Mouse (Mus musculus) stomach, embryonic 14.5 days (tissue): ENCODE results near the gene Sfrp5. TPM values are rescaled to one million over a fixed set of nuclear protein-coding genes. Genes with fewer than 3 reads are reported as not detected.

ENCODE experiments used
- ATAC-seq: fragments of 200-750 bp; cut with Nextera tagmentation; 2 replicates; pipeline ENCODE4 v1.8.0; 2017; ENCODE audit warnings: low read depth, moderate TSS enrichment; ENCODE audit not compliant: insufficient number of reproducible peaks, insufficient read depth, low FRiP score
- H3K27ac ChIP-seq: fragments of 300-500 bp; sonication (generic); 2 replicates; pipeline ENCODE4 v1.5.1; 2014; ENCODE audit warnings: mild to moderate bottlenecking, low read length, moderate library complexity, mixed read lengths
- H3K27me3 ChIP-seq: fragments of 300-500 bp; sonication (generic); 2 replicates; pipeline ENCODE4 v1.6.1; 2014; ENCODE audit warnings: low read length, control low read depth, mixed read lengths; ENCODE audit not compliant: control insufficient read depth, insufficient read depth
- H3K36me3 ChIP-seq: fragments of 300-500 bp; sonication (generic); 2 replicates; pipeline ENCODE4 v1.6.1; 2014; ENCODE audit warnings: mild to moderate bottlenecking, control low read depth, low read length, moderate library complexity, mixed read lengths; ENCODE audit not compliant: control insufficient read depth, insufficient read depth
- H3K4me1 ChIP-seq: fragments of 300-500 bp; sonication (generic); 2 replicates; pipeline ENCODE4 v1.6.1; 2014; ENCODE audit warnings: low read length, control low read depth, mixed read lengths; ENCODE audit not compliant: control insufficient read depth, insufficient read depth
- H3K4me2 ChIP-seq: fragments of 300-500 bp; sonication (generic); replicated peaks from 2 replicates; pipeline ENCODE4 v1.6.1; 2014; ENCODE audit warnings: low read depth, low read length, control low read depth
- H3K4me3 ChIP-seq: fragments of 300-500 bp; sonication (generic); 2 replicates; pipeline ENCODE4 v1.5.1; 2014; ENCODE audit warnings: low read depth, low read length, control low read depth
- H3K9ac ChIP-seq: fragments of 300-500 bp; sonication (generic); replicated peaks from 2 replicates; pipeline ENCODE4 v1.6.1; 2014; ENCODE audit warnings: low read depth, mild to moderate bottlenecking, control low read depth, low read length, moderate library complexity, mixed read lengths
- H3K9me3 ChIP-seq: fragments of 300-500 bp; sonication (generic); 2 replicates; pipeline ENCODE4 v1.6.1; 2016; ENCODE audit warnings: low read depth, low read length, control low read depth; ENCODE audit not compliant: control insufficient read depth
- WGBS: fragments of 180-500 bp; shearing (Covaris S2); extraction: QIAGEN DNeasy Blood & Tissue Kit; methylation state at CpG from one replicate; pipeline ENCODE4 v1.1.7; 2014; 5-methylcytosine and 5-hydroxymethylcytosine counted together
- polyA plus RNA-seq: library from polyadenylated mRNA; unstranded; fragments of >200 nt; fragmentation: Nextera tagmentation; extraction: Ambion mirVana; gene quantifications from 2 replicates; pipeline ENCODE4 v1.2.1, GENCODE M21; 2014

Sfrp5 gene
- polyA plus RNA-seq, 1 experiment from 2014 or later = 11.1 TPM

DNA sequence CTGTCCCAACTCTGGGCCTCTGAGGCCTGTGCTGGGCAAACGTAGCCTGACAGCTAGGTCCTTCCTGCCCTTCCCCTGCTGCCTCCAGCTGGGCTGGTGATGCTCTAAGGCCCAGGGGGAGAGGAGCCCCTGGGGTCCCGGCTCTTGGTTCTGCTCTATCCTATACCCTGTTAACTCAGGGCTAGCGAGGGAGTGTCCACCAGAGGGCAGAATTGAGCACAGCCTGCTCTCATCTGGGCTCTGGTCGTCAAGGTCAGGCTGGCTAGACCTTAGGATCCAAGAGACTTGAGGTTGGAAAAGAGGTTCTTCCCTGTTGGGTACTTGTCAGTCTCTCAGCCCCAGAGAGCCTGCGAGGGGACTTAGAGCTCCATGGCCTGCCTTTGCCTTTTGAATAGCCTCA is 11.6 kb downstream of the Sfrp5 start:
- H3K36me3 ChIP-seq = peaks cover 17% of the 10 kb centered on the region
- H3K9me3 ChIP-seq = no peaks in the 10 kb centered on the region
- no peak overlapping the region for H3K4me3 ChIP-seq
- 21% methylated on average over 5 of the region's 5 CpGs for WGBS
- ATAC-seq = no peak
- H3K27ac ChIP-seq = no peak overlapping the region
- H3K4me1 ChIP-seq = no peaks in the 10 kb centered on the region
- H3K4me2 ChIP-seq = no peak overlapping the region
- no peak overlapping the region for H3K9ac ChIP-seq
- H3K27me3 ChIP-seq = no peaks in the 10 kb centered on the region

DNA sequence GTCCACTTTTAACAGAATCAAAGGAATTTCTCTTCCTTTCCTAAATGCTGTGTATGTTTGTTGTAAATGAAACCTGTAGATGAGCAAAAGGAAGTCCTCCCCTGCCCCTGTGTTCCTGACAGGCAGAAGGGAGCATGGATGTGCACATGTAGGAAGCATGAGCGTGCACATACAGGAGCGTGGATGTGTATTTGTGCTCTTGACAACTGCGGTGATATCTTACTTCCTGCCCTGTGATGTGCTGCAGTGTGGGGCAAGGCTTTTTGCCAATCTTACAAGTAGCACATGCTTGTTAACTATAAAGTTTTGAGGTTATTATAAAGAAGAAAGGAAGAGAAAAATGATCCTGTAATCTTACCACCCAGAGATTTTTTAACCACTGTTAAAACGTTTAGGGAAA is 12.3 kb downstream of the Sfrp5 start:
- Histone ChIP-seq H3K27me3 (no peaks in the 10 kb centered on the region), H3K4me1 (no peaks in the 10 kb centered on the region), H3K36me3 (peaks cover 21% of the 10 kb centered on the region), H3K4me3 (no peak overlapping the region), H3K9ac (no peak overlapping the region), H3K4me2 (no peak overlapping the region), H3K27ac (no peak overlapping the region), H3K9me3 (no peaks in the 10 kb centered on the region)
- 58% methylated on average over 4 of the region's 4 CpGs for WGBS
- ATAC-seq = no peak

DNA sequence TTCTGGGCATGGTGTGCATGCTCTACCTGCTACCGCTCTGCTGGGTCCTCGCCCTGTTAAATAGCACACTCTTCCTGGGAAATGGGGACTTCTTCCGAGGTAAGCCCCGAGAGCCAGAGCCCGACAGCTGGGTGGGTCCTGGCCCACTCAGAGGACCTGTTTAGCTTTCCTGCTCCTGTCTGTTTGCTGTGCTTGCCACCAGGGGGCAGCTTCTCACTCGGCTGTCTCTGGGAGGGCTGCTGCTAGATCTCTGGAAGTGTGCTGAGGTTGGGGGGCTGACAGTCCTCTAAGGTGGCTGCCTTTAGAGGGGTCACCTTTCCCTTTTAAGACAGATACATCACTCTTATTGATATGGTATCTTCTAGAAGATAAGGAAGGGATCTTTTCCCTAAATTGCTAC is 19.4 kb downstream of the Sfrp5 start:
- H3K4me2 ChIP-seq = no peak overlapping the region
- no peak overlapping the region for H3K27ac ChIP-seq
- no peaks in the 10 kb centered on the region for H3K27me3 ChIP-seq
- H3K4me1 ChIP-seq = no peaks in the 10 kb centered on the region
- no peak for ATAC-seq
- no peak overlapping the region for H3K9ac ChIP-seq
- peaks cover 48% of the 10 kb centered on the region for H3K36me3 ChIP-seq
- no peak overlapping the region for H3K4me3 ChIP-seq
- H3K9me3 ChIP-seq = no peaks in the 10 kb centered on the region
- WGBS = 58% methylated on average over 6 of the region's 6 CpGs

DNA sequence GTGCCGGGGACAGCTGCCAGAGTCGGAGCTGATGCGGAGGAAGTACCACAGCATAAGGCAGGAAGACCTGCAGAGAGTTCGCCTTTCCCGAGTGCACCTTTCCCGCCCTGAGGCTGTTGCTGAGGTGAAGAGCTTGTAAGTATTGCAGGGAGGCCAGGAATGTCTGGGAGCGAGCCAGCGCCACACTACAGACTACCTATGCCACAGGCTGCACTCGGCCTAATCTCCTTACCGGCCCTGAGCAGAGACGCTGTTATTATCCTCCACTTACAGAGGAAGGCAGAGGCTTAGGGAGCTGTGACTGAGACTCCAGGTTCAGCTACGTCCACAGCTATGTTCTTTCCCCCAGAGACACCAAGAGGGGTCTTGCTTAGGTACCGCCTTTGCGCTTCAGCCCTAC is 22.7 kb downstream of the Sfrp5 start:
- Histone ChIP-seq H3K27ac (no peak overlapping the region), H3K4me2 (no peak overlapping the region), H3K9ac (no peak overlapping the region), H3K27me3 (no peaks in the 10 kb centered on the region), H3K4me3 (no peak overlapping the region), H3K36me3 (peaks cover 40% of the 10 kb centered on the region), H3K4me1 (no peaks in the 10 kb centered on the region), H3K9me3 (no peaks in the 10 kb centered on the region)
- WGBS = 91% methylated on average over 14 of the region's 14 CpGs
- ATAC-seq = no peak

DNA sequence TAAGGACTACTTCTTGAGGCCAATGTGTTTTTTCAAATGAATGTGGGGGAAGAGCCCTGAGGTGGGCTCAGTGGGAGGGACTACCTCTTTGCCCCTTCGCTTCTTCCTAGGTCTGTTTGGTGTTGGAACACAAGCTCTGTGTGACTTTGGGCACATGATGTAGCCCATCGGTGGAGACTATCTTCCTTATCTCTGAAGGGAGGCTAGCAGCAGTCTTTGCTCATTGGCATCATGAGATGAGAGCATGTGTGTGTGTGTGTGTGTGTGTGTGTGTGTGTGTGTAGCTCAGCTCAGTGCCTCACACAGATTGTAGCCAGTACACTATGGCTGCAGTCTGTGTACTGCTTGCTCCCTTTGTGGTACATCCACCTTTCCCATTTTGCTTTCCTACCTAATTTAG is 24.6 kb downstream of the Sfrp5 start:
- Histone ChIP-seq H3K4me3 (no peak overlapping the region), H3K9me3 (no peaks in the 10 kb centered on the region), H3K4me2 (no peak overlapping the region), H3K4me1 (no peaks in the 10 kb centered on the region), H3K27me3 (no peaks in the 10 kb centered on the region), H3K27ac (no peak overlapping the region), H3K36me3 (peaks cover 24% of the 10 kb centered on the region), H3K9ac (no peak overlapping the region)
- WGBS = 84% methylated on average over 2 of the region's 2 CpGs
- no peak for ATAC-seq

DNA sequence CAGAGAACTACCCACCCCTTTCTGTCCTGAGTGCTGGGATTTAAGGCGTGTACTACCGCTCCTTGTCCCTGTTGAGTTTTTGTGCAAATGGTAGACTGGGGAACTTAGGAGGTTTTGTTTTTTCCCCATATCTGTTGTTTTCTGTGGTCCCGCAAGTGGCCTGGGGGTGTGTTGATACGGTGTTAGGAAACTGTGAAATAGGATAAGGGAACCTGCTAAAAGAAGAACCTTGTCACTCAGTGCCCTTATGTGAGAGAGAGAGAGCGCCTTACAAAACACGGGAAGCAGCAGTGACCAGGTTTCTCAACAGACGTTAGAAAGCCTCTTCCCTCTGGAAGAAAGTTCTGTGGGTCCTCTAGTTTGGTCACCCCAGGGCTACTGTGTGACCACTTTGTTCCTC is 25.2 kb downstream of the Sfrp5 start:
- no peak for ATAC-seq
- H3K4me1 ChIP-seq = no peaks in the 10 kb centered on the region
- WGBS = 79% methylated on average over 7 of the region's 7 CpGs
- H3K27me3 ChIP-seq = no peaks in the 10 kb centered on the region
- no peak overlapping the region for H3K4me2 ChIP-seq
- H3K9me3 ChIP-seq = no peaks in the 10 kb centered on the region
- no peak overlapping the region for H3K27ac ChIP-seq
- H3K9ac ChIP-seq = no peak overlapping the region
- peaks cover 21% of the 10 kb centered on the region for H3K36me3 ChIP-seq
- H3K4me3 ChIP-seq = no peak overlapping the region

DNA sequence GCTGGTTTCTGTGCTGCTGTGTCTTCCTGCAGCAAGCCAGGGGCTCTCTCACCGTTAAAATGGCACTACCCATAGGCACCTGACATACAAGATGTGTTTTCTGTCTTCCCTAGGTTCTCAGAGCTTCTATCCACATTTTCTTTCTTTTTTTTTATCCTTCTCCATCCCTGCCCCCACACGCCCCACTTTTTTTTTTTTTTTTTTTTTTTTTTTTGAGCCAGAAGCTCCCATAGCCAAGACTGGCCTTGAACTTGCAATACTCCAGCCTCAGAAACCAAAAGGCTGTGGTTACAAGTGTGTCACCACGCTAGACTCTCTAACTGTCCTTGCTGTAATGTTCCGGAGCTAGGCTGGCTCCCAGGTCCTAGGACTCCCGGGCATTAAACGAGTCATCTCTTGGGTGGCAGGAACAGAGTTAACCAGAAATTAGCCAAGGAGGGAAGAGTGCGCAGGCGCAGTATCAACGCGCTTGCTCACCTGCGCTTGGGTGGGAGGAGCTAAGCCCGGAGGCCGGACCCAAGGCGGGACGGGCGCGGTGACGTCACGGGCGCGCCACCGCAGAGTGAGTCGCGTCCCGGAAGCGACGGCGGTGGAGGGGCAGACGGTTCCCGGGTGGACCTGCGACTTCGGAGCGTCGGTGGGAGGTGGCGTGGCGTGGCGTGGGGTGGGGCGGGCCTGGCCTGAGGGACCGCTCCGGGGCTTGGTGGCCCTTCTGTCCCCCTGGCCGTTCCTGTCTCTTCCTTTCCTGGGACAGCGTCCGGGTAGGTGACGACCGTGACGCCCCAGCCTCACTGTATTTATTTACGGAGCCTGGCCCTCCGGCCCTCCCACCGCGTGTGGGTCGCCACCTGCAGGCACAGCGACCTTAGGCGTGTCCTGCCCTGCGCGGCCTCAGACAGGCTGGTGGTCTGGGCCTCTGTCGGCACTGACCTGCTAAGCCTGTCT is 31.8 kb downstream of the Sfrp5 start:
- Histone ChIP-seq H3K4me2 (peak overlapping the region; percentile 61), H3K27ac (0 out of 2 replicates have a peak overlapping the region, but pooled peaks have one; percentile 1), H3K4me1 (peaks cover 10% of the 10 kb centered on the region), H3K27me3 (no peaks in the 10 kb centered on the region), H3K9ac (peak overlapping the region; percentile 73), H3K4me3 (peak overlapping the region; percentile 96), H3K9me3 (no peaks in the 10 kb centered on the region), H3K36me3 (no peaks in the 10 kb centered on the region)
- WGBS = 2% methylated on average over 56 of the region's 56 CpGs
- peak; percentile 90 for ATAC-seq

DNA sequence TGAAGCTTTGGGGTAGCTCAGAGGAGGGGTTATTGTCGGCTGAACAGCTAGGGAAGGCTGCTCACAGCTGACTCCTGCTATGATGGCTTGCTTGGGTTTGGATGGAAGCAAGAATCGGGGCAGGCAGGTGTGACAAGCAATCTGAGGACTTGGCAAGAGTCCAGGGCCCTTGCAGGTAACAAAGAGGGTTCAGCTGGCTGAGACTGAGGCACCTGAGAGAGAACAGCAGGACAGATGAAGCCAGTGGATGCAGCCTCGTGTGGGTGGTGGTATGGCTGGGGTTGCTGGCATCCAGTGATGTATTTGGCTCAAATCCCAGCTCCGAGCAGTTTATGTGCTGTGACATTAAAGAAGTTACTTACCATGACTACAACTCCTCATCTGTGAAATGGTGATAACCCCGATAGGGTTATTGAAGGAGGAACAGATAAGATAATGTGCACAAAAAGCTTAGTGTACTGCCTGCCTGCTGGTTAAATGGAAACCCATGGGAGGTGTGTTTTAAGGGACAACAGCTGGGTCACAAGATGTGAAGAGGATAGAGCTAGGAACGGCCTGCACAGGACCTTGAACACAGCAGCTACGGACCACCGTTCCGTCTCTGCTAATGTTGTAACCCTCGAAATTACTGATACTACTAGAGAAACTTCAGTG is 32.6 kb downstream of the Sfrp5 start:
- Histone ChIP-seq H3K4me2 (peak overlapping the region; percentile 61), H3K27ac (no peak overlapping the region), H3K9me3 (no peaks in the 10 kb centered on the region), H3K27me3 (no peaks in the 10 kb centered on the region; the same call in 1 of the 2 replicates), H3K9ac (no peak overlapping the region), H3K36me3 (no peaks in the 10 kb centered on the region), H3K4me3 (0 out of 2 replicates have a peak overlapping the region, but pooled peaks have one; percentile 96), H3K4me1 (peaks cover 10% of the 10 kb centered on the region)
- ATAC-seq = no peak
- WGBS = 66% methylated on average over 10 of the region's 10 CpGs
